Mouse (Mus musculus): ENCODE measurements around the gene Cyb5d1.

GRCm38 (mm10) chr11:69406282-69406681, 10.9 kb upstream of the Cyb5d1 start:
- TF ChIP-seq CTCF (IDR thresholded peaks at IDR 0.05; ENCODE audit: low read depth) (no peak), EP300 (IDR thresholded peaks at IDR 0.05; ENCODE audit: low read depth) (no peak)

Data from liver, embryonic 14.5 days (tissue).